Mouse (Mus musculus): ENCODE data around the gene Epp13. TPM values are rescaled to one million over a fixed set of nuclear protein-coding genes. Genes with fewer than 3 reads are reported as not detected.
A peak's percentile ranks its signal among the peaks of the same experiment; 100 is the strongest.
"Not testable (repeated sequence)": the region's sequence is repeated elsewhere in the genome, so short reads cannot be mapped to it uniquely, and the experiment has no call there.

Gene Epp13
- polyA plus RNA-seq, 1 experiment from 2014 or later, result not detected

DNA sequence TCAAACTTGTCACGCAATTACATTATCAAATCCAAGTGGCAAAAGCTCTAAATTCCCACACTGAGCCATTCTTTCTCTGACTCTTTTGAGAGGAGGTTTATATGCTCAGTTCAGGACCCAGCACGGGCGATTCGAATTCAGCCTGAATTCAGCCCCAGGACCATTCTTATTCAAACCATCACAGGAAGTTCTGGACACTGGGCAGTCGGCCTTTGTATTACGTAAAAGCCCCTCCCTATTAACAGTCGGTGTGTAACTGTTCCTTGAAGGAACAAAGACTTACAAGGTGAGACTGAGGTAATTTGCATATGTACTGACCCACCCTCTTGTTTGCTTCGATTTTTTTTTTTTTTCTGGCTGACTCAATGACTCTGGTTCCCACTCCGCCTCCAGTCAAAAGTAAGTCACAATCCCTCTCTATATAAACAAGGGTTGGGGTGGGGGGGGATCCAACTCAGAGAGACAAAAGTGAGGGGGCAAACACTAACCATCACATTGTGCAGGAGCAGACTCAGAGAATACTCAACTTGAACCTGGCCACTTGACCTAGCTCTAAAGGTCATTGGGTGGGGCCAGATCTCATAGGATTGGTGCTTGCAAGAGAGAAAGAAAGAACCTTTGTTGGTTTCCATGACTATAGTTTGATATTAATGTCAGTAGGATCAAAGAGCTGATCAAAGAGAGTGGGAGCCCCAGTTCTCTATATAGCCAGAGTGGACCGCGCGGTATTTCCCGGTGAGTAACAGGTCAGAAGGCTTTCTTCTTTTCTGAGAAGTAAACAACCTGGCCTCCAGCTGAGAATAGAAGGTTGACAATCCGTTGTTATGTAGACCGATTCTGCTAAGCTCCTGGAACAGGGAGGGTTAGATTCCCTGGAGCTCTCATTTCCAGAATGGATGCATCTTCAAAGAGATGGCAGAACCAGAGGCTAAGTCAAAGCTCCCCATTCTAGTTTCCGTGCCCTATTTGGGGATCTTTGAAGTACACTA lies 6.0 kb downstream of the Epp13 start:
- H3K9me3 ChIP-seq, result no peaks in the 10 kb centered on the region
- WGBS, result 41% methylated on average over 16 of the region's 16 CpGs
- ATAC-seq (ENCODE audit: insufficient number of reproducible peaks, low FRiP score, low TSS enrichment, low read depth), result no peak
- H3K4me2 ChIP-seq, result no peak overlapping the region
- no peaks in the 10 kb centered on the region for H3K36me3 ChIP-seq
- H3K27ac ChIP-seq, result no peak overlapping the region
- no peaks in the 10 kb centered on the region for H3K27me3 ChIP-seq
- H3K4me1 ChIP-seq, result no peaks in the 10 kb centered on the region
- no peak overlapping the region for H3K9ac ChIP-seq
- H3K4me3 ChIP-seq, result no peak overlapping the region

DNA sequence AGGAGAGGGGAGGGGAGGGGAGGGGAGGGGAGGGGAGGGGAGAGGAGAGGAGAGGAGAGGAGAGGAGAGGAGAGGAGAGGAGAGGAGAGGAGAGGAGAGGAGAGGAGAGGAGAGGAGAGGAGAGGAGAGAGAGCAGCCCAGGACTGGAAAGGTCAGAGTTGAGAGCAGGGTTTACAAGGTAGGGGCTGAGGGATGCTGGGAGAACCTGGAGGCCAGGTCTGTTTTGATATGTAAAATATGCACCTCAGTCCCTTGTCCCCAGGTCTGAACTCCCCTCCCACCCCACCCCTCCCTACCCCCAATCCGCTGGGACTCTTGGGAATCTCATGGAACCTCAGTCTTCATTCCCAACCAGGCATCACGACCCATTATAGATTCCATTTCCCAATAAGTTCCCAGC lies 7.5 kb downstream of the Epp13 start:
- not testable (repeated sequence) for H3K27ac ChIP-seq; H3K4me2 ChIP-seq; H3K27me3 ChIP-seq; H3K4me3 ChIP-seq; H3K9ac ChIP-seq; H3K9me3 ChIP-seq; ATAC-seq (ENCODE audit: insufficient number of reproducible peaks, low FRiP score, low TSS enrichment, low read depth); H3K4me1 ChIP-seq; H3K36me3 ChIP-seq
- 47% methylated on average over 2 of the region's 2 CpGs for WGBS

DNA sequence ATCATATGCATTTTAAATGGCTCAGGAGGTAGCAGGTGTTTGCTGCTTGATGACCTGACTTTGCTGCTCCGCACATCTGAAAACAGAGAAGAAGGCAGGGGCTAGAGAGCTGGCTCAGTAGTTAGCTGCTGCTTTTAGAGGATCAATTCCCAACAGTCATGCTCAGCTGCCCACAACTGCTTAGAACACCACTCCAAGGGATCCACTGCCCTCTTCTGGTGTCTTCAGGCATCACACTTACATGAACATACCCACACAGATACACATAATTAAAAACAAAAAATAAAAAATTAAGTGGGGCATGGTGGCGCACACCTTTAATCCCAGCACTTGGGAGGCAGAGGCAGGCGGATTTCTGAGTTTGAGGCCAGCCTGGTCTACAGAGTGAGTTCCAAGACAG lies 9.6 kb downstream of the Epp13 start:
- Histone ChIP-seq H3K9me3 (no peaks in the 10 kb centered on the region), H3K36me3 (no peaks in the 10 kb centered on the region), H3K4me3 (no peak overlapping the region), H3K27me3 (no peaks in the 10 kb centered on the region), H3K4me2 (no peak overlapping the region), H3K4me1 (no peaks in the 10 kb centered on the region), H3K9ac (no peak overlapping the region), H3K27ac (no peak overlapping the region)
- WGBS, result 80% methylated on average over 3 of the region's 3 CpGs
- no peak for ATAC-seq (ENCODE audit: insufficient number of reproducible peaks, low FRiP score, low TSS enrichment, low read depth)

DNA sequence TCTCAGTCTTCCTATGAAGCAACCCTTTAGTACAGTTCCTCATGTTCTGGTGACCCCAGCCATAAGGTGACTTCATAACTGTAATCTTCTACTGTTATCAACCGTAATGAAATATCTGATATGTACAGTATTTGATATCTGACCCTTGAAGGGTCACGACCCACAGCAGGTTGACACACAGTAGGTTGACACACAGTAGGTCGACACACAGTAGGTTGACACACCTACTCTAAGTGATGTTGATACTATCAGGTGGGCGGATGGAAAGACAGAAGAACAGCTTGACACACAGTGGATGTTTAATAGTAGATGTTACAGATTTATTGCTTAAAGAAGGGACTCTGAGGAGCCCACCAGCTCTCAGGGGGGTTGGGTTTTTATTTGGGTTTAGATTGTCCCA lies 10.5 kb downstream of the Epp13 start:
- no peaks in the 10 kb centered on the region for H3K27me3 ChIP-seq
- H3K4me1 ChIP-seq, result no peaks in the 10 kb centered on the region
- WGBS, result 80% methylated on average over 4 of the region's 4 CpGs
- ATAC-seq (ENCODE audit: insufficient number of reproducible peaks, low FRiP score, low TSS enrichment, low read depth), result no peak
- no peak overlapping the region for H3K4me2 ChIP-seq
- H3K36me3 ChIP-seq, result no peaks in the 10 kb centered on the region
- H3K9me3 ChIP-seq, result no peaks in the 10 kb centered on the region
- no peak overlapping the region for H3K4me3 ChIP-seq
- H3K27ac ChIP-seq, result no peak overlapping the region
- no peak overlapping the region for H3K9ac ChIP-seq

DNA sequence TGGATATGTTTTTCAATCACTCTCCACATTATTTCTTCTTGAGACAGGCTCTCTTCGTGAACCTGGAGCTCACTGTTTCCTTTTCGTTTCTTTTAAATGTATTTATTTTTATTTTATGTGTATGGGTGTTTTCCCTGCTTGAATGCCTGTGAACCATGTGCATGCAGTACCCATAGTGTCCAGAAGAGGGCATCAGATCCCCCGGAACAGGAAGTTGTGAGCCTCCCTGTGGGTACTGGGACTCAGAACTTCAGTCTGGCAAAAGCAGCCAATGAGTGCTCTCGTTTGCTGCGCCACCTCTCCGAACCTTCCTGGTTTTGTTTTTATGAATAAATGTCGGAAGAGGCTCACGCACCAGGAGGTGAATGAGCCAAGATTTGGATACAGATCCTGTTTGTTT lies 13.2 kb downstream of the Epp13 start:
- 63% methylated on average over 8 of the region's 8 CpGs for WGBS
- Histone ChIP-seq H3K4me1 (no peaks in the 10 kb centered on the region), H3K9me3 (no peaks in the 10 kb centered on the region), H3K9ac (no peak overlapping the region), H3K36me3 (no peaks in the 10 kb centered on the region), H3K4me2 (no peak overlapping the region), H3K27ac (no peak overlapping the region), H3K4me3 (no peak overlapping the region), H3K27me3 (no peaks in the 10 kb centered on the region)
- ATAC-seq (ENCODE audit: insufficient number of reproducible peaks, low FRiP score, low TSS enrichment, low read depth), result no peak

DNA sequence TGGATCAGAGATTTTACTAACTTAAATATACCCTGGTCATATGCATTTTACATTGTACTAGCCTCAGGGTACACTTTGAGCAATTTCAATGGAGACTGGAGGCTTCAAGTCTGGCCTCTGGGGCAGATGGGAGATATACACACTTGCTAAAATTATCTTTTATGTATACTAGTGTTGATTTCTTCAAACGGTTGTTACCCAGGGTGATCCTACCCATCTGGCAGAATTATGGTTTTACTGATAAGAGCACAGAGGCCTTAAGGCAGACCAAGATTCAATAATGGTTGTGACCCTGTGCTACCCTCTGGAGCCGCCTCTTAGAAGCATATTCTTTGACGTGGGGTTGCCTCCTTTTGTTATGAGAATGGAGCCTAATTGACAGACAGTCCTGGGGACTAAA lies 25.4 kb downstream of the Epp13 start:
- Histone ChIP-seq H3K4me1 (no peaks in the 10 kb centered on the region), H3K27me3 (no peaks in the 10 kb centered on the region), H3K9ac (no peak overlapping the region), H3K36me3 (no peaks in the 10 kb centered on the region), H3K4me3 (no peak overlapping the region), H3K27ac (no peak overlapping the region), H3K4me2 (no peak overlapping the region), H3K9me3 (no peaks in the 10 kb centered on the region)
- WGBS, result 41% methylated on average over 3 of the region's 3 CpGs
- no peak for ATAC-seq (ENCODE audit: insufficient number of reproducible peaks, low FRiP score, low TSS enrichment, low read depth)

DNA sequence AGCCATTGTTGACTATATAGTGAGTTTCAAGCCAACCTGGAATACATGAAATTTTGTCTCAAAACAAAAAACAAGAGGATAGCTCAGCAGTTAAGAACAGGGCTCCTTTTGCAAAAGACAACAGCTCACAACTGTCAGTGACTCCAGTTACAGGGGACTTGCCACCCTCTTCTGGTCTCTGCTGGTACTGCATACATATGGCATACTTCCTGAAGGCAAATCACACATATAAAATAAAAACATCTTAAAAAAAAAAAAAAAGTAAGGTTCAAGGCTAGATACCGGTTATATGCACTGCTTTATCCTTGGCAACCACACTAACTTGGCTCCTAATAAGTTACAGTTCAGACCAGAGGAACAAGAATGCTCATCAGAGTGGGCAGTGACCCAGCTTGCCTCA lies 30.2 kb downstream of the Epp13 start:
- Histone ChIP-seq H3K36me3 (no peaks in the 10 kb centered on the region), H3K4me3 (peak overlapping the region; percentile 58), H3K4me2 (peak overlapping the region; percentile 55), H3K27me3 (no peaks in the 10 kb centered on the region), H3K27ac (peak overlapping the region; percentile 92; the same call in 1 of the 2 replicates), H3K4me1 (peaks cover 11% of the 10 kb centered on the region), H3K9me3 (no peaks in the 10 kb centered on the region), H3K9ac (no peak overlapping the region)
- ATAC-seq (ENCODE audit: insufficient number of reproducible peaks, low FRiP score, low TSS enrichment, low read depth), result no peak
- WGBS, result 0% methylated on average over 1 of the region's 1 CpGs

DNA sequence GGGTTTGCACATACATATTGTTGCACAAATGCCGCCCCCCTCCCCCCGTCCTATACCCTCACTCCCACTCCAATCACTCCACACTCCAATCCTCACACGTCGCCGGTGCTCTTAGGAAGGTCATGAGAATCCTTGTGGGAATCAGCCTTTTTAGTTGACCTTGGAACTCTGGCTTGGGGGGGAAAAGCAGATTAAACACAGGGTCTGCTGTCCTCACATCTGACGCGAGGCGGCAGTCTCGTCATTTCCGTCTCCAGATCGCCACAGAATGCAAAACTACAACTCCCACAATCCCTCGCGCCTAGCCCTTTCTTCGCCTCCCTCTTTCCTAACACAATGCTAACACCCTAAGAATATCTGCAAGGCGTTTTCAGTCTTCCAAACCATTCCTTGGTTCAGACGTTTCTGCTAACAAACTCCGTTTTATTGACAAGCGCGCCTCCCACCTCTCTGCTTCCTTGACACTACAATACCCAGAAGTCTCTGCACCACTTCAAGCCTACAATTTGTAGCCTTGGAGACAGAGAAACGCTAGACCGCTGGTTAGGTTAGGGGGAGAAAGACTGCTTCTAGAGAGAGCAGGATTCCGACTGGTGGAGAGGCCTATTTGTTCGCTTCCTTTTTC lies 31.1 kb downstream of the Epp13 start:
- Histone ChIP-seq H3K4me1 (peaks cover 12% of the 10 kb centered on the region), H3K36me3 (no peaks in the 10 kb centered on the region), H3K9ac (peak overlapping the region; percentile 54; the same call in 1 of the 2 replicates), H3K4me3 (peak overlapping the region; percentile 58), H3K4me2 (peak overlapping the region; percentile 55), H3K27ac (peak overlapping the region; percentile 92), H3K9me3 (no peaks in the 10 kb centered on the region), H3K27me3 (no peaks in the 10 kb centered on the region)
- ATAC-seq (ENCODE audit: insufficient number of reproducible peaks, low FRiP score, low TSS enrichment, low read depth), result peak; percentile 59
- WGBS, result 1% methylated on average over 23 of the region's 23 CpGs

DNA sequence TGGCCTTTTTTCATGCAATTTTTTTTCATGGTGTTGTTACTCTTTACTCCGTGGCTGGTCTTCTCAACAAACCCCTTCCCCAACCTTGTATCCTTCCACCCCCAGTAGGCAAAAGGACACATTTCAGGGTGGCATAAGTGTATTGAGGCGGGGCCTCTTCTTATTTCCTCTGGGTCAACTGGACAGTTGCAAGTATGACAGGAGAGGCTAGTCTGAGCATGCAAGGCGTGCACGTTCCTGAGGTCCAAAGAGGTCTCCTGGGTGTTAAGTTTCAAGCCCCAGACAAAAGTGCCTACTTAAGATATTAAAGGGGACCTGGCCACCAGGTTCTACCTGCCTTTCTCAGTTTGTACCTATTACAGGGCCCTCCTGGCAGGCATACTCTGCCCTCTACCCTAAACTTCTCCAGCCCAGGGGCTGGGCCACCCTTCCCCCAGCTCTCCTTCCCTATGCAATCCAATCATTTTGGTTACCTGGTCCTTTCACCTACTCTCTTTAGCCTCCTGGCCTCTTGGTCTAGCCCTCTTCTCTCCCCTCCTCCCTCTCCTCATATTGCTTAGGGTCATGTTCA lies 32.0 kb downstream of the Epp13 start:
- Histone ChIP-seq H3K4me3 (no peak overlapping the region), H3K27ac (no peak overlapping the region), H3K9ac (no peak overlapping the region), H3K27me3 (no peaks in the 10 kb centered on the region), H3K4me1 (peaks cover 12% of the 10 kb centered on the region), H3K36me3 (no peaks in the 10 kb centered on the region), H3K9me3 (no peaks in the 10 kb centered on the region), H3K4me2 (no peak overlapping the region)
- no peak for ATAC-seq (ENCODE audit: insufficient number of reproducible peaks, low FRiP score, low TSS enrichment, low read depth)
- 78% methylated on average over 4 of the region's 4 CpGs for WGBS

DNA sequence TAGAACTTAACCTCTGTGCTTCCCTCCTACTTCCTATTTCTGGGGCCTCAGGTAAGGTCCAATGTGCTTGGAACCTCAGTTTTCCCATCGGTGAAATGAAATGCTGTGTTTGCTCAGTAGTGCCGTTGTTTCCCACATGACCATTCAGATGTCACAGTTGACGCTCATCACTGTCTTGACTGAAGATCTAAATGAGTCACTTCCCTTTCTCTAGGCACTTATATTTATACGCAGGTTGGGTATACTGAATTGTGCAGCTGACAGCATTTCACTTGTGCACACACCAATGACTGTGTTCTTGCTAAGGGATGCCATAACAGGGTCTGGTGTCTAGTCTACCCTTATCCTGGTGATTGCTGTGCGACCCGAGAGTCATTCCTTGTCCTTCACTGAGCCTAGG lies 32.9 kb downstream of the Epp13 start:
- H3K27me3 ChIP-seq, result no peaks in the 10 kb centered on the region
- H3K4me1 ChIP-seq, result peaks cover 12% of the 10 kb centered on the region
- WGBS, result 83% methylated on average over 6 of the region's 6 CpGs
- no peak overlapping the region for H3K9ac ChIP-seq
- H3K27ac ChIP-seq, result peak overlapping the region; percentile 89; the same call in 1 of the 2 replicates
- H3K36me3 ChIP-seq, result peaks cover 1% of the 10 kb centered on the region; the same call in 1 of the 2 replicates
- peak overlapping the region; percentile 72 for H3K4me2 ChIP-seq
- no peak for ATAC-seq (ENCODE audit: insufficient number of reproducible peaks, low FRiP score, low TSS enrichment, low read depth)
- H3K9me3 ChIP-seq, result no peaks in the 10 kb centered on the region
- no peak overlapping the region for H3K4me3 ChIP-seq

DNA sequence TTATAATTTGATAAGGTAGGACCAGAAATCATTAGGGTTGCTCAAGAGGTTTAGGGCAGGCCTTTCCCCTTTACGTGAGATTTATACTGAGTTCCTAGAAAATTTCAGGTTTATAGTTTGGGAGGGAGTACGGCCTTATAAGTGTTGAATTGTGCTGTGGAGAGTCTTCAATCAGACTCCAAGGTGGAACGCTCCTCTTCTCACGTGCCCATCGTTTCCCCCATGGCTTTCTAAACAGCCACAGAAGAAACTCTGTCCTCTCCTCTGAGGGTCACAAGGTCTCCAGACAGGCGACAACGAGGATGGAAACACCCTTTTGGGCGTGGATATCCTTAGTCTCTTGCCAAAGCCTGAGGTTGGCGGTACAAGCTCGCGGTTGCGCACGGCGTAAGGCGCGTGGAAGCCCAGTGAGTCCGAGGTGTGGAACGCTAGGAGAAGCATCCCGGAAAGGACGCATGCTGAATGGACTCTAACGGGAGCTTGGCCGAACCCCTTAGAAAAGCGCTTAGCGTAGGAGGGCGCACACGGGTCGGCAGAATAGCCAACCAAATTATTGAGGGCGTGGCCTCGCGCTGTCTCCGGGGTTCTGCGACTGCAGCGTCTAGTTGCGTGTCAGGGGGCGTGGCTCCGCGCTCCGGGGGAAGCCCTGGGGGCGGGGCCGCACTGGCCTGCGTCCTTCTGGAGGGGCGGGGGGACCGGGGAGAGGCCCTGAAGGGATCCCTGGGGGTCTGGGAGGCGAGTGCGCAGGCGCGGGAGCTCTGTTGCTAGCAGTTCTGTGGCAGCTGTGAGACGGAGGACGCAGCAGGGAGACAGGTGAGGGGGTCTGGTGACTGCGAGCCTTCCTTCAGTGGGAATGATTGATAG lies 33.6 kb downstream of the Epp13 start, which contains the start of gene Zfp667:
Gene Zfp667 (plus strand): TSS at position 738 of the 864 bp plus-strand sequence.
- ATAC-seq (ENCODE audit: insufficient number of reproducible peaks, low FRiP score, low TSS enrichment, low read depth), result peak; percentile 87
- H3K4me1 ChIP-seq, result peaks cover 12% of the 10 kb centered on the region
- H3K27me3 ChIP-seq, result no peaks in the 10 kb centered on the region
- H3K9me3 ChIP-seq, result no peaks in the 10 kb centered on the region
- WGBS, result 3% methylated on average over 50 of the region's 50 CpGs
- H3K4me2 ChIP-seq, result peak within 1 kb of the TSS; percentile 72
- H3K9ac ChIP-seq, result peak within 1 kb of the TSS; percentile 44; the same call in 1 of the 2 replicates
- peak within 1 kb of the TSS; percentile 55 for H3K4me3 ChIP-seq
- peak within 1 kb of the TSS; percentile 89 for H3K27ac ChIP-seq
- H3K36me3 ChIP-seq, result peaks cover 3% of the 10 kb centered on the region; the same call in 1 of the 2 replicates

Data from limb, embryonic 15.5 days (tissue).